Mouse (Mus musculus) forebrain, embryonic 13.5 days (tissue): ENCODE measurements at regions not wholly inside any gene's neighbourhood (a gene's known extent, or its start where the extent isn't known, plus 50 kb on each side); places are given as distances from the start of the nearest gene placed in this dataset.

Experiments used
- ATAC-seq: fragments of 200-750 bp; cut with Nextera tagmentation; 2 replicates; pipeline ENCODE4 v1.8.0; 2017
- H3K27ac ChIP-seq: fragments of 300-500 bp; sonication (generic); 2 replicates; pipeline ENCODE4 v1.5.1; 2015; ENCODE audit warnings: inconsistent platforms, mild to moderate bottlenecking, moderate library complexity
- H3K27me3 ChIP-seq: fragments of 300-500 bp; sonication (generic); 2 replicates; pipeline ENCODE4 v1.6.1; 2015; ENCODE audit warnings: mild to moderate bottlenecking, inconsistent platforms
- H3K36me3 ChIP-seq: fragments of 300-500 bp; sonication (generic); 2 replicates; pipeline ENCODE4 v1.6.1; 2015; ENCODE audit warnings: mild to moderate bottlenecking, inconsistent platforms; ENCODE audit not compliant: poor library complexity, severe bottlenecking
- H3K4me1 ChIP-seq: fragments of 300-500 bp; sonication (generic); 2 replicates; pipeline ENCODE4 v1.6.1; 2015; ENCODE audit warnings: inconsistent platforms
- H3K4me2 ChIP-seq: fragments of 300-500 bp; sonication (generic); 2 replicates; pipeline ENCODE4 v1.6.1; 2015; ENCODE audit warnings: inconsistent platforms, mild to moderate bottlenecking, moderate library complexity
- H3K4me3 ChIP-seq: fragments of 300-500 bp; sonication (generic); 2 replicates; pipeline ENCODE4 v1.5.1; 2015; ENCODE audit warnings: mild to moderate bottlenecking, inconsistent platforms
- H3K9ac ChIP-seq: fragments of 300-500 bp; sonication (generic); 2 replicates; pipeline ENCODE4 v1.6.1; 2015; ENCODE audit warnings: mild to moderate bottlenecking, inconsistent platforms
- H3K9me3 ChIP-seq: fragments of 300-500 bp; sonication (generic); replicated peaks from 2 replicates; pipeline ENCODE4 v1.6.1; 2016; ENCODE audit warnings: inconsistent platforms
- whole genome bisulfite sequencing: fragments of 180-500 bp; shearing (Covaris S2); methylation state at CpG from one replicate; pipeline ENCODE4 v1.1.7; 2015; 5-methylcytosine and 5-hydroxymethylcytosine counted together

- Histone ChIP-seq H3K9ac (no peak overlapping the region), H3K4me2 (no peak overlapping the region), H3K4me3 (no peak overlapping the region), H3K36me3 (no peaks in the 10 kb centered on the region), H3K27me3 (no peaks in the 10 kb centered on the region), H3K27ac (no peak overlapping the region), H3K4me1 (no peaks in the 10 kb centered on the region), H3K9me3 (no peaks in the 10 kb centered on the region)
- WGBS, result 71% methylated on average over 8 of the region's 8 CpGs
- no peak for ATAC-seq
Observed at GRCm38 (mm10) chr8:128017171-128017570, 341.2 kb upstream of the Nrp1 start.

- Histone ChIP-seq H3K4me3 (no peak overlapping the region), H3K9ac (no peak overlapping the region), H3K36me3 (no peaks in the 10 kb centered on the region), H3K27ac (no peak overlapping the region), H3K9me3 (no peaks in the 10 kb centered on the region), H3K27me3 (no peaks in the 10 kb centered on the region), H3K4me1 (peaks cover 16% of the 10 kb centered on the region), H3K4me2 (no peak overlapping the region)
- WGBS, result 82% methylated on average over 2 of the region's 2 CpGs
- no peak for ATAC-seq
Observed at GRCm38 (mm10) chr8:128023661-128024060, 334.7 kb upstream of the Nrp1 start.

DNA sequence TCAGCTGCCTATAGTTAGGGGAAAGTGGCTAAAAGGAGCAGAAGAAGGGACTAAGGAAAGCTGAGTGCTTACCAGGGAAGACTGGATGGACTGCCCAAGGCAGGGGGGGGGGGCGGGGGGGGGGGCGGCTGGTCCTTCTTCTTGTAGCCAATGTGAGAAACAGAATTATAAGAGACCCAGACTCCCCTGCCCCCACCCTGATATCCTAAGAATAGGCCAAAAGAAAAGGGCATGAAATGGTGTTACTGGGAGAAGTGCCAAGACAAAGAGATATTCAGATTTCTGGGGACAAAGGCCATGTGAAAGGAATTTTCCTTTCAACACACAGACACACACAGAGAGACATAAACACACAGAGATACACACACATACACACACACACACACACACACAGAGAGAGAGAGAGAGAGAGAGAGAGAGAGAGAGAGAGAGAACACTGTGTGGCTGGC is 333.6 kb upstream of the Nrp1 start:
- no peaks in the 10 kb centered on the region for H3K27me3 ChIP-seq
- no peaks in the 10 kb centered on the region for H3K9me3 ChIP-seq
- H3K36me3 ChIP-seq, result no peaks in the 10 kb centered on the region
- peaks cover 16% of the 10 kb centered on the region for H3K4me1 ChIP-seq
- H3K4me2 ChIP-seq, result no peak overlapping the region
- 0% methylated on average over 2 of the region's 2 CpGs for WGBS
- peak; percentile 80 for ATAC-seq
- H3K9ac ChIP-seq, result no peak overlapping the region
- no peak overlapping the region for H3K4me3 ChIP-seq
- H3K27ac ChIP-seq, result peak overlapping the region; percentile 63

DNA sequence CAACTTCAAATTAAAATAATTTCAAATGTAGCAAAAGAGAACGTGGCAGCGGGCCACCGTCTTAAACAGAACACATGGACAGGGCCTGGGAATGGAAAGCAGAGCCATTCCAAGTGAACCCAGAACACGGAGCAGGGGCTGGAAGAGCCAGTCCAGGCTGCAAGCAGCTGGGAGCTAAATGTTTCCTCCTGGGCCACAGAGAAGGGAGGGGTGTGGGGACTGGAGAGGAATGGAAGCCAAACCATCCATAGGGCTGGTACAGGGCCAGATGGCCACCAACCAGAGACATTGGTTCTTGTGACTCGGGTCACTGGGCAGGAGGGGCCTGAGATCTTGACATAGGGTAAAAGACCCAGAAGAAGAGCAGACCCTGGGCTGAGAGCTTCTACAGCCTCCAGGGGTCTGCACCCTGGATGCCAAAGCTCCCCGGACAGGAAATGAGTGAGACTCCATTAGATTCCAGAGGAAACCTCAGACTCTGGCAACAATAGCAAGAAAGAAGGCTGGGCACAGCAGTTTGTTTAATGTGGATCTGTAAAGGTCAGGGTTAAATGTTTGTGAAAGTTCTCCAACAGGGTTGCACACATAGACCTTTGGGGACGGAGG is 333.1 kb upstream of the Nrp1 start:
- 43% methylated on average over 7 of the region's 7 CpGs for WGBS
- Histone ChIP-seq H3K4me3 (no peak overlapping the region), H3K27ac (peak overlapping the region; percentile 63; the same call in 1 of the 2 replicates), H3K4me1 (peaks cover 16% of the 10 kb centered on the region), H3K36me3 (no peaks in the 10 kb centered on the region), H3K27me3 (no peaks in the 10 kb centered on the region), H3K9me3 (no peaks in the 10 kb centered on the region), H3K9ac (no peak overlapping the region), H3K4me2 (no peak overlapping the region)
- peak; percentile 90 for ATAC-seq

DNA sequence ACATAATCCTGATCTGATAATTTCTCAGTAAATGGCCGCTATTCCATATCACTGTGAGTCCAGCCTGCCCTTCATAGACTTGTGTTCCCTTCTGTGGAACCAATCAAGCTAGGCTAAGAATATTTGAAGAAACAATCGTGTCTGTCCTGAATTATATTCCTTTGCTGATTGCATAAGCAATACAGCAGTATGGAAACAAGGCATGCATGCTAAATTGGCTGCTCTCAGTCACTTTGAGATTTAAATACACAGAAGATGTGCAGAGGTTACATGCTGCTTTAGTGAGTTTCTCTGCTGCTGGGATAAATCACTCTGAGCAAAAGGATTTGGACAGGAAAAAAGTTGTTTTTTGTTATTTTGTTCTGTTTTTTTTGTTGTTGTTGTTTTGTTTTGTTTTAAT is 331.4 kb upstream of the Nrp1 start:
- WGBS, result 71% methylated on average over 2 of the region's 2 CpGs
- no peaks in the 10 kb centered on the region for H3K9me3 ChIP-seq
- H3K27me3 ChIP-seq, result no peaks in the 10 kb centered on the region
- ATAC-seq, result no peak
- H3K27ac ChIP-seq, result no peak overlapping the region
- peaks cover 16% of the 10 kb centered on the region for H3K4me1 ChIP-seq
- H3K4me3 ChIP-seq, result no peak overlapping the region
- no peaks in the 10 kb centered on the region for H3K36me3 ChIP-seq
- H3K4me2 ChIP-seq, result no peak overlapping the region
- no peak overlapping the region for H3K9ac ChIP-seq

- no peak overlapping the region for H3K4me2 ChIP-seq
- ATAC-seq, result no peak
- no peaks in the 10 kb centered on the region for H3K27me3 ChIP-seq
- H3K27ac ChIP-seq, result no peak overlapping the region
- no peak overlapping the region for H3K4me3 ChIP-seq
- no peaks in the 10 kb centered on the region for H3K4me1 ChIP-seq
- H3K9me3 ChIP-seq, result no peaks in the 10 kb centered on the region
- H3K36me3 ChIP-seq, result no peaks in the 10 kb centered on the region
- WGBS, result 79% methylated on average over 24 of the region's 24 CpGs
- no peak overlapping the region for H3K9ac ChIP-seq
Observed at GRCm38 (mm10) chr8:128030335-128031280, 327.8 kb upstream of the Nrp1 start.

DNA sequence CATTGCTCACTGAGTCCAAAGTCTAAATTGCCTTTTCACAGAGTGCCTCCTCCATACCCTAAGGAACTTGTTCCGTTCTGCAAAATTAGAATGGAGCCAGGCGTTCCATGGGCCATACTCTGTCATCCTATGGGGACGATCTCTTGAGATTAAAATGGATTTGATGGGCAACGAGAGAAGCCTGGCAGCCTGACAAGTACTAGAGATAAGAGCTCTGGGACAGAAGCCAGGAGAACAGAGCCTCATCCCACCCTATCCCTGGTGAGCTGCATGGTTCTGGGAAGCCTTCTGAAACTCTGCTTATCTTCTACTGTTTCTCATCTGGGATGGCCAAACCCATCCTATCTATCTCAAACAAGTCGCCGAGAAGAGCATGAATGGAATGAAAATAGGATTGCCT is 324.3 kb upstream of the Nrp1 start:
- 84% methylated on average over 6 of the region's 6 CpGs for WGBS
- Histone ChIP-seq H3K4me3 (no peak overlapping the region), H3K4me1 (no peaks in the 10 kb centered on the region), H3K4me2 (no peak overlapping the region), H3K9me3 (no peaks in the 10 kb centered on the region), H3K9ac (no peak overlapping the region), H3K36me3 (no peaks in the 10 kb centered on the region), H3K27ac (no peak overlapping the region), H3K27me3 (no peaks in the 10 kb centered on the region)
- no peak for ATAC-seq

DNA sequence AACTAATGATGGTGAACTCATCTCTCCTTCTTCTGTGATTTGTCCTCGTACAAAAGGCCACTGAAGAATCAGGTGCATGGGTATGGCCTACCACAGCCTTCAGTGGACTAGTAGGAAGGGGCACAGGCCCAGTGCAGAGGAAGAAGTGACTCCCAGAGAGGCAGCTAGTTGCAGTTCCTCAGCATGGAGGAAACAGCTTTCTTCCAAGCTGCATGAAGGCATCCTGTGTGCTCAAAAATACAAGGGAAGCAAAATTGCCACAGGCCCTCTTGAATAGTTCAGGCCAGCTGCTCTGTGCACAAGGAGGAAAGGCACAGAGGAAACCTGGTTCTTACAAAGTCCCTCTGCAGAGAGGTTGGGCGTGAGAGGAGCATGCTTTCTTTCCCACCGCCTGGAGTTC is 322.7 kb upstream of the Nrp1 start:
- Histone ChIP-seq H3K9ac (no peak overlapping the region), H3K4me3 (no peak overlapping the region), H3K4me1 (no peaks in the 10 kb centered on the region), H3K4me2 (no peak overlapping the region), H3K27me3 (no peaks in the 10 kb centered on the region), H3K27ac (no peak overlapping the region), H3K9me3 (no peaks in the 10 kb centered on the region), H3K36me3 (no peaks in the 10 kb centered on the region)
- 72% methylated on average over 3 of the region's 3 CpGs for WGBS
- no peak for ATAC-seq

GRCm38 (mm10) chr8:128039341-128040064 is 318.9 kb upstream of the Nrp1 start:
- Histone ChIP-seq H3K27ac (no peak overlapping the region), H3K4me3 (no peak overlapping the region), H3K36me3 (no peaks in the 10 kb centered on the region), H3K9ac (no peak overlapping the region), H3K27me3 (no peaks in the 10 kb centered on the region), H3K4me2 (no peak overlapping the region), H3K9me3 (peaks cover 4% of the 10 kb centered on the region; the same call in 1 of the 2 replicates), H3K4me1 (no peaks in the 10 kb centered on the region)
- WGBS, result 82% methylated on average over 6 of the region's 6 CpGs
- no peak for ATAC-seq

- 73% methylated on average over 2 of the region's 2 CpGs for WGBS
- no peaks in the 10 kb centered on the region for H3K27me3 ChIP-seq
- no peaks in the 10 kb centered on the region for H3K36me3 ChIP-seq
- H3K4me3 ChIP-seq, result no peak overlapping the region
- no peak overlapping the region for H3K4me2 ChIP-seq
- no peaks in the 10 kb centered on the region for H3K4me1 ChIP-seq
- peaks cover 4% of the 10 kb centered on the region; the same call in 1 of the 2 replicates for H3K9me3 ChIP-seq
- no peak overlapping the region for H3K9ac ChIP-seq
- no peak for ATAC-seq
- H3K27ac ChIP-seq, result no peak overlapping the region
Observed at GRCm38 (mm10) chr8:128042877-128043276, 315.5 kb upstream of the Nrp1 start.

DNA sequence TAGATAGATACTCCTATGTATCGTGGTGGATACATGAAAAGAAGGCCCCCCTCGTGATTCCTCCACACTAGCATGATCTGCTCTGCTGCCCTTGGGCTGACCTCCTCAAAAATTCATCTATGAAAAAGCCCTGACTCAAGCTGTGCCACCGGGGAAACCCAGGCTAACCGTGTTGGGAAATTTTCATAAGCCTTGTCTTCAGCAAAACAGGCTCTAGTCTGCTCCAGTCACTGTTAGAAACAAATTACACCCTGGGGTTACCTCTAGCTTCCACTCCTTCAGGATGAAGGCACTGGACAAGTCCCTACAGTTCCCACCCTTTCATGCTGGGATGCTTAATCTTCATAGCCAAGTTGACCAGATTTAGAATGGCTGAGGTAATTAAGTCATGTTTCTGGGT is 315.0 kb upstream of the Nrp1 start:
- Histone ChIP-seq H3K27me3 (no peaks in the 10 kb centered on the region), H3K9me3 (peaks cover 4% of the 10 kb centered on the region; the same call in 1 of the 2 replicates), H3K9ac (no peak overlapping the region), H3K4me3 (no peak overlapping the region), H3K36me3 (no peaks in the 10 kb centered on the region), H3K4me1 (no peaks in the 10 kb centered on the region), H3K4me2 (no peak overlapping the region), H3K27ac (no peak overlapping the region)
- WGBS, result 75% methylated on average over 4 of the region's 4 CpGs
- ATAC-seq, result no peak

DNA sequence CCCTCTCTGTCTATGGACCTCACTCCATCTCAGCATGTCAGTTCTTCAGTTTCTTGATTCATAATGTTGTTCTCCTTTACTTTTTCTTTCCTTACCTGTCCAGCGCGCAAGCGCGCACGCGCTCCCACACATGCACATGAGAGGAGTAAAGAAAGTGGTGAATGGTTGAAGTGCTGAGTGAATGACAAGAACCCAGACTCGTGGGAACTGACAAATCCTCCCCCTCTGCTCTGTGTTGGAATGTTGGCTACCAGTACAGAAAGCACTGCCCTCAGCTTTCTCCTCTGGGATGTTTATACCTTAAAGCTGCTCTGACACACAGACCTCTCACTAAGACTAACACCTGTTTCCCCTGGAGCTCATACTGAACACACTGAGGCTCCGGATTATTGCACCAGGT is 302.2 kb upstream of the Nrp1 start:
- no peaks in the 10 kb centered on the region for H3K27me3 ChIP-seq
- no peak overlapping the region for H3K9ac ChIP-seq
- H3K9me3 ChIP-seq, result no peaks in the 10 kb centered on the region
- H3K27ac ChIP-seq, result no peak overlapping the region
- 91% methylated on average over 8 of the region's 8 CpGs for WGBS
- H3K4me2 ChIP-seq, result no peak overlapping the region
- H3K36me3 ChIP-seq, result no peaks in the 10 kb centered on the region
- ATAC-seq, result no peak
- H3K4me3 ChIP-seq, result no peak overlapping the region
- peaks cover 4% of the 10 kb centered on the region; the same call in 1 of the 2 replicates for H3K4me1 ChIP-seq
